Mouse (Mus musculus) adrenal gland, postnatal 14 days (tissue): ENCODE measurements around the gene Med25. TPM values are rescaled to one million over a fixed set of nuclear protein-coding genes. Genes with fewer than 3 reads are reported as not detected.
"Not testable (repeated sequence)": the region's sequence is repeated elsewhere in the genome, so short reads cannot be mapped to it uniquely, and the experiment has no call there.

Source experiments
- DNase-seq: peaks from one replicate; pipeline ENCODE4 v3.0.0; 2021; ENCODE audit warnings: mixed read lengths
- total RNA-seq: library from RNA; stranded (reverse); gene quantifications from 2 replicates; pipeline ENCODE4 v1.2.3, GENCODE M21; 2021

The Med25 gene
- total RNA-seq, 1 experiment from 2014 or later, result 75.3 TPM

DNA sequence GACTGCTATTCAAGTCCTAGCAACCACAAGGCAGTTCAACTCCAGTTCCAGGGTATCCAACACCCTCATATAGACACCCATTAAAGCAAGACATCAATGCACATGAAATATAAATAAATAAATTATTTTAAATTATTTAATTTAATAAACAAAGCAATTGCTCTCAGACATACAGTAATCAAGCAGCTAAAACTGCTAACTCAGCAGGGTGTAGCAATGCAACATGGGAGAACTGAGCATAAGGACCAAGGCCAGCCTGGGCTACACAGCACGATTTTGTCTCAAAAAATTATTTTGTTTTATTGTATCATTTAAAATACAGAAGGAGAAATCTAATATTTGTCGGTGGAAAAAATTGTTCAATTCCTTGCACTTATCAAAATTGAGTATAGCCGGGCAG is 1.7 kb upstream of the Med25 start:
- no peak for DNase-seq

DNA sequence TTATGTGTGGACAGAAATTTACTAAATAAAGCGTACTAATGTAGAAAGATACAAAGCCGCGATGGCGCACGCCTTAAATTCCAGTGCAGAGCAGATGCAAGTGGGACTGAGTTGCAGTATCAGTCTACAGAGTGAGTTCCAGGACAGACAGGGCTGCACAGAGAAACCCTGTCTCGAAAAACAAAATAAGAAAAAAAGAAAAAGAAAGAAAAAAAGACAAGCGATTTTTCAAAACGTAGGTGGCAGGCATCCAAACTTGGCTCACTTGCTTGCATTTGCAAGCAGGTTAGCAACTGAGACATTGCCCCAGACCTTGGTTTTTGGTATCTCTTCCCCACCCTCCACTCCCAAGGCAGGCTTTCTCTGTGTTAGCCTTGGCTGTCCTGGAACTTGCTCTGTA is 685 bp upstream of the Med25 start:
- peak; percentile 50 for DNase-seq

- no peak for DNase-seq
Observed at GRCm38 (mm10) chr7:44891611-44892010, 901 bp downstream of the Med25 start.

- DNase-seq, result no peak
Observed at GRCm38 (mm10) chr7:44890737-44891136, 1.8 kb downstream of the Med25 start.

GRCm38 (mm10) chr7:44890180-44890579 is 2.3 kb downstream of the Med25 start:
- DNase-seq, result no peak

GRCm38 (mm10) chr7:44888256-44889105 is 4.0 kb downstream of the Med25 start:
- DNase-seq, result peak; percentile 68

GRCm38 (mm10) chr7:44886964-44887363 is 5.5 kb downstream of the Med25 start:
- DNase-seq, result no peak

DNA sequence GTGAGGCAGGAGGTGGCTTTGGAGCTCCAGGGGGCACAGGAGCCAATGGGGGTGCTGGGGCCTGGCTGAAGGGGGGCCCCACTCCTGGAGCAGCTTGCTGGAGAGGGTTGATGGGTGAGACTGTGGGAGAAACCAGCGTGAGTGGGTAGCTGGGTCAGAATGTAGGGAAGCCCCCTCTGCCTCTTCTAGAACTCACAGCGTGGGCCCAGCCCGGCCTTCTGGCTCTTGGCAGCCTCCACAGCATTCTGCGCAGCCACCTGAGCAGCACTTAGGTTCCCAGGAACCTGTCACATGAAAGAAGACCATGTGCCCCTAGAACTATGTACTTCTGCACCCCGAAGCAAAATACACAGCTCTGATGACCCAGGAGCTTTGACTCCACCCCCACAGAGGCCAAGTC is 7.9 kb downstream of the Med25 start:
- no peak for DNase-seq

DNA sequence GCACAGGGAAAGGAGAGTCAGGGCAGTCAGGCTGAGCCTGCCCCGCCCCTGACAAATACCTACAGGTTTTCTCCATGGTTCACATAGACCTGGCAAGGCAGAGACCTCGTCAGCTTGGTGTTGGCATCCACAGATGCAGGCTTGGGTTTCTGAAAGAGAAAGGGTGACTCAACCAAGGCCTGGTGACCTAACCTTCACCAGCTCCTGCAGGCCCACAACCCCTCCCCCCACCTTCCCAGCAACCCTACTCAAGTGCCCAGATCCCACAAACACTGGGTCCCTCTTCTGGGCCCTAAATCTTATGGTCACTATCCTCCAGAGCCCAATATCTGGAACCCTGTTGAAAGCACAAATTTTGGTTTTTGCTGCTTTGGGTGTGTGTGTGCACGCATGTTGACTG is 9.5 kb downstream of the Med25 start:
- DNase-seq, result peak; percentile 73

- DNase-seq, result no peak
Observed at GRCm38 (mm10) chr7:44877833-44878232, 14.7 kb downstream of the Med25 start.

DNA sequence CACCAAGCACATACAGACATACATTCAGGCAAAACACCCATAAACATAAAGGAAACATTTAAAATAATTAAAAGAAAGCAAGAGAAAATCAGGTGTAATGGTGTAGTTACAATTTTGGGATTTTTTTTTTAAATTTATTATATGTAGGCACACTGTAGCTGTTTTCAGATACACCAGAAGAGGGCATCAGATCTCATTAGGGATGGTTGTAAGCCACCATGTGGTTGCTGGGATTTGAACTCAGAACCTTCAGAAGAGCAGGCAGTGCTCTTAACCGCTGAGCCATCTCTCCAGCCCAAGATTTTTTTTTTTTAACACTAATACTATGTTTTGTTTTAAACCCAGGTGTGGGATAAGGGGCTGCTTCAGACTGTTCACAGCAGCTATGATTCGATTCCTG is 20.7 kb downstream of the Med25 start:
- not testable (repeated sequence) for DNase-seq

DNA sequence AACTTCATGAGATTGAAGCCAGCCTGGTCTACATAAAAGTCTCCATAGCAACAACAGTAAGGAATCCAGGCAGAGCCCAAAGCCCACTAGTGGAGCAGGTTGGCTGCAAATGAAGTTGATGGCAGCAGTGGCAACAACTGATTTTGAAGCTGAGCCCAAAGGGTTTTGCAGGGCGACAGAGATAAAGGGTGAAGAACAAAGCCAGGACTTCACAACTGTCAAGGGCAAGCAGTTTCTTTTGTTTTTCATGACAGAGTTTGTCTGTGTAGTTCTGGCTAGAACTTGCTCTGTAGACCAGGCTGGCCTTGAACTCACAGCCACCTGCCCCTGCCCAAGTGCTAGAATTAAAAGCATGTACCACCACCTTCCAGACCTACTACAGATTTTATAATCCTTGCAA is 21.3 kb downstream of the Med25 start:
- no peak for DNase-seq

DNA sequence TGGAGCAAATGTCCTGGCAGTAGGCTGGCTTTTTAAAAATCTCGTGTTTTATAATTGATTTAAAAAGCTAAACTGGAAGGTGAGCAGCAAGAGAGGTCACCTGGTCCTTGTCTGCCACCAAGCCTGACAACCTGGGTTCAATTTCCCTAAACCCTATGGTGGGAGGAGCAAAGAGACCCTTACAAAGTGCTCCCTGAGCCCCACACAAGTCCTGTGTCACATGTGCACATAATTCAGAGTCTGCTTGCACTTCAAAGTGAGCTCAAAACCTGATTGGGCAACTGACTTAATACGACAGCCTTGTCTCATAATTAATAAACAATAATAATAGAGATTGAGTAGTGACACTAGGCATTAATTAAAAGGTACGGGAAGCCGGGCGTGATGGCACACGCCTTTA is 21.9 kb downstream of the Med25 start:
- no peak for DNase-seq

DNA sequence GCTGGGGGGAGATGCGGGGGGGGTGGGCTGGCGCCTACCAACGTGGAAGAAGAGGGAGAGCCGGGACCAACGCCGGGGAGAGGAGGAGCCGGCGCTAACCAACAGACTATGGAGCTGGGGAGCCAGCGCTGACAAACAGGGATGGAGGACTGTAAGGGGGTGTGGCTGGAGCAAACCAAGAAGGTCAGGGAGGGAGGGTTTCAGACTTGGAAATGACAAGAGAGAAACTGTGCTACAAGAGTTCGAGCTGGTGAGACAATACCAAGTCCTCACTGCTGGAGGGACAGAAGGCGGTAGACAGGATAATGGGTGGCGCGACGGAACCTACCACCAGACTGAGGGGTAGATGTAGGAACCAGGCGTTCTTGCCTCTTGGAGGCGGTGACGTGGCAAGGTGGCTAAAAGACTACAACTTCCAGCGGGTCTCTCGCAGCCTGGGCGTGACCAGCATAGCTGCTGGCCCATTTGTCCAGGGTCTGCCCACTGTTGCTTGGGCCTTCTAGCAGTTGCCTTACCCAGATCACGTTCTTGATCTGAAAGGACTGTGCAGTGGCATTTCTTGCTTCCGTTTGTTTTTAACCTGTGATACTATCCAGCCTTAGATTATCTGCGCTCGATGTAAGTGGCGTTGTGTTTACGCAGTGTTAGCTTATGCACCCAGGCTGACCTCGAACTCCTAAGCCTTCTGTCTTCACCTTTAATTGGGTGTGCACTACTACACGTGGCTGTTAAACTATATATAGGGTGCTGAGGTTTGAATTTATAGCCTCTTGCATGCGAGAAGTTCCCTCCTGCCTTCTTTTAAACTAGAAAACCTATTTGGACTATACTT is 22.6 kb downstream of the Med25 start, which contains the start of gene Ptov1:
Gene Ptov1, minus strand, starts transcription at position 92 of the 832 bp plus-strand sequence.
- DNase-seq, result peak; percentile 96

DNA sequence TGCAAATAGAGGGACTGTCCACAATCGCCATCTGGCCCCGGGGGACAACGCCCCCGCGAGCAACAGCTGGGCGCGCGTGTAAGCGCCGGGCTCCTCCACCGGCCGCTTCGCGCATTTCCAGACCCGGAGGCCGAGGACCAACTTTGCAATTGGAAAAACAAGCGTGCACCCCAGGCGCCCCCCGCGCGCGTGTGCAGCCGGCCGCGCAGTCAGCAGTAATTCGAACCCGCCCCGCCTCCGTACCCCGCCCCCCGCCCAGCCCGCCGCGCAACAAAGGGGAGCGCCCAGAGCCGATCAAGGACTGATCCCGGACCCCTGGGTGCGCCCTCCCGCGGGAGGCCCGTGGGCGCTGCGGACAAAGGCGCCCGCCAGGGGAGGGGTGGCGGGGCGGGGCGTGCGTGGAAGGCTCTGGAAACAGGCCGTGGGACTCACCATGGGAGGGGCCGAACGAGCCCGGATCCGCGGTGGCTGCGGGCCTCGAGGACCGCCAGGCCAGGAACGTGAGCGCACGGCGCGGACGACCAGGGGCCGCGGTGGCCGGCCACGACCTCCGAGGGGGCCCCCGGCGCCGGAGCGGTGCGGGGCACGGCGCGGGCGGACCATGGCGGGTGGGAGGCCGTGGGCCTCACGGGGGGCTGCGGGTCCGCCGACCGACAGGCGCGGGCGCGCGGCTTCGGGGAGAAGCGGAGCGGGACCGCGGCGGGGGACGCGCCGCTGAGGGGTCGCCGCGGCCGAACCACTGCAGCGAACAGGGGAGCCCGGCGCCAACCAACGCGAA is 23.4 kb downstream of the Med25 start:
- DNase-seq, result peak; percentile 83

- DNase-seq, result no peak
Observed at GRCm38 (mm10) chr7:44868465-44868864, 24.0 kb downstream of the Med25 start.

- DNase-seq, result no peak
Observed at GRCm38 (mm10) chr7:44867802-44868201, 24.7 kb downstream of the Med25 start.

DNA sequence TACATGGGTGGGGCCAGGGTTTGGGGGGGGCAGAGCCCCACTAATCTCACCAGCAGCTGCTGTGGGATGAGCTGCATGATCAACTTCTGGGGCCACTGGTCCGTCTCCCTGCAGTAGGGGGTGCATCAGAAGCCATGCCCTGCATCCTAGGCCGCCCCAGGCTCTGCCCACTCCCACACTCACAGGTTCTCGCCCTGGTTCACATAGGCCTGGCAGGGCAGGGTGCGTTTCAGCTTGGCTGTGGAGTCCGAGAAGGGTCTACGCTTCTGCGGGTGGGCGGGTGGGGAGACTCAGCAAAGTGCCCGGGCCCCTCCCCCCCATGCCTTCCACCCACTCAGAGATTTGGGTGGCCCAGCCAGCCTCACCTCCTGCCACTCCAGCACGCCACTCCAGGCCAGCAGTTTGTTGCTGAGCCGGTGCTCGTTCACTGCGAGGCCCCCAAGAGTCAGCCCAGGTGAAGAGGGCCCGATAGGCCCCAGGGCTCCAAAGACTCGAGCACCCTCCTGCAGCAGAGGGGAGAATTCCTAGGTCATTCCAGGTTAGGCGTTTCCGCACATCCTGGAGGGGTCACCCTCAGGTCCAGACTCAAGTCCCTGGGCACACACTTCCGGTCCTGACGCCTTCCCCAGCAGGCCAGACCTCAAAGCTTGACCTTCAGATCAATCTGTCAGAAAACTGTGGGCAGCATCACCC is 25.4 kb downstream of the Med25 start:
- DNase-seq, result no peak

- DNase-seq, result peak; percentile 91
Observed at GRCm38 (mm10) chr7:44866276-44867009, 26.1 kb downstream of the Med25 start.

DNA sequence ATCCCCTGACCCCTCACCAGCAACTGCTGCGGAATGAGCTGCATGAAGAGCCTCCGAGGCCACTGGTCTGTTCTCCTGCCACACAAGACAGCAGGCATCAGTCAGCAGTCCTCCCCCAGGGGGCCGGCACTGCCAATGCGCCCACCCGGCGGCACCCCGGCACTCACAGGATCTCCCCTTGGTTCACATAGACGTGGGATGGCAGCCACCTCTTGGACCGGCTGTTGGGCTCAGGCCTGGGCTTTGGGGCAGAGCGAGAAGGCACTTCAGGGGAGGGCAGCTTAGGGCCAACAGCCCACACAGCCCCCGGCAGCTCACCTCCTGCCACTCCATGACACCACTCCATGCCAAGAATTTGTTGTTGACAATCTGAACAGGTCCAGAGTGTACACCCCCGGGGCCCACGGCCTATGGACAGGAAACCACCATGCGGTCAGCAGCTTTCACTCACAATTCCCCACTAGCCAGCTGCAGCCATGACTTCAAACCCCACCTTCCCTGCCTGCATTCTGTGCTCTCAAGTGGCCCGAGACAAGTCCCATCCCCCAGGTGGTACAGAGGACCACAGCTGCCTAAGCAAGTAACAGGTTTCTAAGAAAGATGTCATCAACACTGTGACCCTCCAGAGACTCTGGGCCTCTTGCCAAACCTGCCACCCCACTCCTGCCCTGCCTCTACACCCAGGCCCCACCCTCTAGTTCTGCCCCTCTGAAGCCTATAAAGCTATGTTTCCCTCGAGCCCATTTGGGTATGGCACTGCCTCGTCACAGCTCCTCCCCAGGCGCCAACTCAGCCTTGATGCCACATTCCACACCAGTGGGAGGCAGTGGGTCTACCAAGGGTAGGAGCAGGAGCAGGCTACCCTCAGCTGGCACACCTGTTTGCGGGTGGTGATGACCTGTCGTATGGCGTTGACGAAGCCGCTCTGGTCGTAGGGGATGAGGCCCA is 27.6 kb downstream of the Med25 start:
- DNase-seq, result no peak
